Mouse (Mus musculus): ENCODE data around the gene Fa2h. TPM values are rescaled to one million over a fixed set of nuclear protein-coding genes. Genes with fewer than 3 reads are reported as not detected.
"Not testable (repeated sequence)": the region's sequence is repeated elsewhere in the genome, so short reads cannot be mapped to it uniquely, and the experiment has no call there.

Fa2h gene
- polyA plus RNA-seq, 1 experiment from 2014 or later = not detected

DNA sequence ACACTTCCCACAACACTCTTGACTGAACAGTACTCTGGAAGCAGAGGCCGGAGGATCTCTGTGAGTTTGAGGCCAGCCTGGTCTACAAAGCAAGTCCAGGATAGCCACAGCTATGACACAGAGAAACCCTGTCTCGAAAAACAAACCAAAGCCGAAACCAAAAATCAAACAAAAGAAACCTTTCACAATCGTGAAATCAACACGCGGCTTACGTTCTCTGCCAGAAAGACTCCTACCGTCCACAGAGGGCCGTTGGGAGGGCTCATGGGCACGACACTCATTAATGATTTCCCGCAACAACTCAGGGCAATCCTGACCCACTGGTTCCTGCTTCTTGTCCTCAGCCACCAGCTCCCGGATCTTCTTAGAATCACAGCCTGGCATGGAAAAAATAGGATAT lies 78.9 kb downstream of the Fa2h start:
- no peak overlapping the region for H3K9ac ChIP-seq (ENCODE audit: low read depth, low read length)
- DNase-seq (ENCODE audit: low spot score) (no peak), ATAC-seq (ENCODE audit: low FRiP score) (no peak)
- no peaks in the 10 kb centered on the region for H3K4me1 ChIP-seq (replicated peaks; ENCODE audit: control insufficient read depth, insufficient read depth, low read length)
- H3K9me3 ChIP-seq (ENCODE audit: control insufficient read depth, low read length) = no peaks in the 10 kb centered on the region
- no peak overlapping the region for H3K27ac ChIP-seq (ENCODE audit: low read depth, low read length)
- H3K36me3 ChIP-seq (ENCODE audit: control insufficient read depth, insufficient read depth, low read length) = no peaks in the 10 kb centered on the region
- no peak overlapping the region for H3K4me3 ChIP-seq (ENCODE audit: low read depth, low read length)
- H3K4me2 ChIP-seq (replicated peaks; ENCODE audit: low read depth, low read length) = no peak overlapping the region
- no peaks in the 10 kb centered on the region for H3K27me3 ChIP-seq (ENCODE audit: control insufficient read depth, insufficient read depth, low read length)
- WGBS = 85% methylated on average over 12 of the region's 12 CpGs

- H3K4me2 ChIP-seq (replicated peaks; ENCODE audit: low read depth, low read length); DNase-seq (ENCODE audit: low spot score); H3K36me3 ChIP-seq (ENCODE audit: control insufficient read depth, insufficient read depth, low read length); H3K27me3 ChIP-seq (ENCODE audit: control insufficient read depth, insufficient read depth, low read length); H3K27ac ChIP-seq (ENCODE audit: low read depth, low read length); H3K9ac ChIP-seq (ENCODE audit: low read depth, low read length); H3K4me3 ChIP-seq (ENCODE audit: low read depth, low read length); H3K9me3 ChIP-seq (ENCODE audit: control insufficient read depth, low read length); H3K4me1 ChIP-seq (replicated peaks; ENCODE audit: control insufficient read depth, insufficient read depth, low read length); ATAC-seq (ENCODE audit: low FRiP score): not testable (repeated sequence)
- WGBS = 94% methylated on average over 6 of the region's 6 CpGs
Observed at GRCm38 (mm10) chr8:111313961-111314360, 79.7 kb downstream of the Fa2h start.

GRCm38 (mm10) chr8:111312758-111313162 lies 80.9 kb downstream of the Fa2h start:
- H3K4me2 ChIP-seq (replicated peaks; ENCODE audit: low read depth, low read length) = no peak overlapping the region
- H3K9me3 ChIP-seq (ENCODE audit: control insufficient read depth, low read length) = no peaks in the 10 kb centered on the region
- no peak for ATAC-seq (ENCODE audit: low FRiP score)
- H3K4me1 ChIP-seq (replicated peaks; ENCODE audit: control insufficient read depth, insufficient read depth, low read length) = no peaks in the 10 kb centered on the region
- no peak overlapping the region for H3K27ac ChIP-seq (ENCODE audit: low read depth, low read length)
- DNase-seq (ENCODE audit: low spot score) = no peak
- no peaks in the 10 kb centered on the region for H3K27me3 ChIP-seq (ENCODE audit: control insufficient read depth, insufficient read depth, low read length)
- H3K4me3 ChIP-seq (ENCODE audit: low read depth, low read length) = no peak overlapping the region
- H3K36me3 ChIP-seq (ENCODE audit: control insufficient read depth, insufficient read depth, low read length) = no peaks in the 10 kb centered on the region
- 71% methylated on average over 3 of the region's 3 CpGs for WGBS
- H3K9ac ChIP-seq (ENCODE audit: low read depth, low read length) = no peak overlapping the region

DNA sequence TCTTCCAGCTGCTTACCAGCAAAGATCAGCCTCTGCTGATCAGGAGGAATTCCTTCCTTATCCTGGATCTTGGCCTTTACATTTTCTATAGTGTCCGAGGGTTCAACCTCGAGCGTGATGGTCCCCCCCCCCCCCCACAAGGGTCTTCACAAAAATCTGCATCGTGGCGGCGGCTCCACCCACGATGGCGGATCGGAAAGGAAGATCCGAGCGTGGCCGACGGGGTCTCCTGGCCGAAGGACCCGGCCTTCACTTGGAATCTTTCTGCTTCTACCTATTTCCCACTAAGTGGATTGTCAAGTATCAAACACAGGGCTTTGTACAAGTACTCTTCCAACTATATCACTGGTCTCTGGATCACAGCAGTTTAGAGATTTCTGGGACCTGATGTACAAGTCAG lies 83.6 kb downstream of the Fa2h start:
- H3K4me3 ChIP-seq (ENCODE audit: low read depth, low read length); H3K27ac ChIP-seq (ENCODE audit: low read depth, low read length); ATAC-seq (ENCODE audit: low FRiP score); H3K9me3 ChIP-seq (ENCODE audit: control insufficient read depth, low read length); H3K36me3 ChIP-seq (ENCODE audit: control insufficient read depth, insufficient read depth, low read length); H3K4me1 ChIP-seq (replicated peaks; ENCODE audit: control insufficient read depth, insufficient read depth, low read length); DNase-seq (ENCODE audit: low spot score); H3K9ac ChIP-seq (ENCODE audit: low read depth, low read length); H3K4me2 ChIP-seq (replicated peaks; ENCODE audit: low read depth, low read length); H3K27me3 ChIP-seq (ENCODE audit: control insufficient read depth, insufficient read depth, low read length): not testable (repeated sequence)
- WGBS = 92% methylated on average over 12 of the region's 15 CpGs

- no peak for ATAC-seq (ENCODE audit: low FRiP score)
- H3K27me3 ChIP-seq (ENCODE audit: control insufficient read depth, insufficient read depth, low read length) = no peaks in the 10 kb centered on the region
Observed at GRCm38 (mm10) chr8:111305031-111305730, 88.4 kb downstream of the Fa2h start.

DNA sequence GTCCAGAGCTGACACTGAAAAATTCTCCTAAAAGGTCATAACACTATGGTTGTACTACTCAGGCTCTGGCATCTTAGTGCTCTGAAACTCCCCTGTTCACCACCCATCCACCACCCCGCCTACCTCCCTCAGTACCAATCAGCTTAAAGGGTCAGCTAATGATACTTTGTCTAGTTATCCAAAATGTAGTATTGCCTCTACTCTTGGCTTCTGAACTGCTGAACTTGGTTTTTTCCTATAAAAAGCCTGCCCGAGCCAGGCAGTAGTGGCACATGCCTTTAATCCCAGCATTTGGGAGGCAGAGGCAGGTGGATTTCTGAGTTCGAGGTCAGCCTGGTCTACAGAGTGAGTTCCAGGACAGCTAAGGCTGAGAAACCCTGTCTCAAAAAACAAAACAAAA lies 89.3 kb downstream of the Fa2h start:
- WGBS = 88% methylated on average over 3 of the region's 3 CpGs

More at GRCm38 (mm10) chr8:111305031-111305730, 88.4 kb downstream of the Fa2h start:
- WGBS = 29% methylated on average over 5 of the region's 5 CpGs
- Histone ChIP-seq H3K36me3 (ENCODE audit: control insufficient read depth, insufficient read depth, low read length) (no peaks in the 10 kb centered on the region), H3K4me1 (replicated peaks; ENCODE audit: control insufficient read depth, insufficient read depth, low read length) (no peaks in the 10 kb centered on the region), H3K27ac (ENCODE audit: low read depth, low read length) (no peak overlapping the region), H3K9ac (ENCODE audit: low read depth, low read length) (no peak overlapping the region), H3K4me2 (replicated peaks; ENCODE audit: low read depth, low read length) (no peak overlapping the region), H3K9me3 (ENCODE audit: control insufficient read depth, low read length) (no peaks in the 10 kb centered on the region), H3K4me3 (ENCODE audit: low read depth, low read length) (no peak overlapping the region)
- no peak for DNase-seq (ENCODE audit: low spot score)

DNA sequence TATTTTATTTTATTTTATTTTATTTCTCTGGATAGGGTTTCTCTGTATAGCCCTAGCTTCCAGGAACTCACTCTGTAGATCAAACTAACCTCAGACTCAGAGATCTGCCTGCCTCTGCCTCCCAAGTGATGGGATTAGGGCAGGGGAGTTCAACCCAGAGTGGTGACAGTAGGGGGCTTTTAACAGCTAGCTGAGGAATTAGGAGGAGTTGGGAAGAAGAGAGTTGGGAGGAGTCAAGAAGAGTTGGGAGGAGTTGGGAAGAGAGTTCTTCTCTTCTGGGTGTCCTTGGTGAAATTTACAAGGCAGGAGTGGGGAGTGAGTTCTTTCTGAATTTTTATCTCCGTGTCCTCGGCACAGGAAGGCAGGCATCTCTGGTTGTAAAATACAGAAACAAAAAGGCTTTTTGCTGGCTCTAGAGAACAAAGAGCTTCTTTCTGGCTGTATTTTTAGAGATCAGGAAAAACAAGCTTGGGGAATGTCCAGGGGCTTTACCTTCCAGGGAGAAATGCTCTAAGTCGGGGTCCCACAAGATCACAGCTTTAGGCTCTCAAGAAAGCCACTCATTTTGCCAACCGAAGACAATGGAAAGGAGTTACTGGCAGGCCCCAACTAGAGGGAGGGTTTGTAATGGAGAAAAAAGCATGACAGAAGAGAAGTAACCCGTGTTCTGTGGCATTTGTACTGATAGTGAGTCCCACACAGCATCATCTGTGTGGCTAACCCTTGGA lies 90.4 kb downstream of the Fa2h start:
- ATAC-seq (ENCODE audit: low FRiP score); H3K9me3 ChIP-seq (ENCODE audit: control insufficient read depth, low read length); H3K27me3 ChIP-seq (ENCODE audit: control insufficient read depth, insufficient read depth, low read length); H3K4me3 ChIP-seq (ENCODE audit: low read depth, low read length); H3K27ac ChIP-seq (ENCODE audit: low read depth, low read length); H3K9ac ChIP-seq (ENCODE audit: low read depth, low read length); H3K4me1 ChIP-seq (replicated peaks; ENCODE audit: control insufficient read depth, insufficient read depth, low read length); DNase-seq (ENCODE audit: low spot score); H3K36me3 ChIP-seq (ENCODE audit: control insufficient read depth, insufficient read depth, low read length); H3K4me2 ChIP-seq (replicated peaks; ENCODE audit: low read depth, low read length): not testable (repeated sequence)
- WGBS = 85% methylated on average over 5 of the region's 5 CpGs

More for the DNA sequence above, 89.3 kb downstream of the Fa2h start:
- H3K4me1 ChIP-seq (replicated peaks; ENCODE audit: control insufficient read depth, insufficient read depth, low read length) = no peaks in the 10 kb centered on the region
- no peaks in the 10 kb centered on the region for H3K27me3 ChIP-seq (ENCODE audit: control insufficient read depth, insufficient read depth, low read length)
- DNase-seq (ENCODE audit: low spot score) = no peak
- no peak overlapping the region for H3K9ac ChIP-seq (ENCODE audit: low read depth, low read length)
- no peak overlapping the region for H3K27ac ChIP-seq (ENCODE audit: low read depth, low read length)
- no peak overlapping the region for H3K4me2 ChIP-seq (replicated peaks; ENCODE audit: low read depth, low read length)
- no peak overlapping the region for H3K4me3 ChIP-seq (ENCODE audit: low read depth, low read length)
- no peaks in the 10 kb centered on the region for H3K9me3 ChIP-seq (ENCODE audit: control insufficient read depth, low read length)
- no peaks in the 10 kb centered on the region for H3K36me3 ChIP-seq (ENCODE audit: control insufficient read depth, insufficient read depth, low read length)
- ATAC-seq (ENCODE audit: low FRiP score) = no peak

- H3K4me2 ChIP-seq (replicated peaks; ENCODE audit: low read depth, low read length) = 0 out of 2 replicates have a peak overlapping the region, but pooled peaks have one; percentile 20
- H3K9me3 ChIP-seq (ENCODE audit: control insufficient read depth, low read length) = no peaks in the 10 kb centered on the region
- DNase-seq (ENCODE audit: low spot score) (no peak), ATAC-seq (ENCODE audit: low FRiP score) (no peak)
- peaks cover 3% of the 10 kb centered on the region; the same call in 1 of the 2 replicates for H3K4me1 ChIP-seq (replicated peaks; ENCODE audit: control insufficient read depth, insufficient read depth, low read length)
- H3K36me3 ChIP-seq (ENCODE audit: control insufficient read depth, insufficient read depth, low read length) = peaks cover 3% of the 10 kb centered on the region; the same call in 1 of the 2 replicates
- 0 out of 2 replicates have a peak overlapping the region, but pooled peaks have one; percentile 39 for H3K27ac ChIP-seq (ENCODE audit: low read depth, low read length)
- H3K27me3 ChIP-seq (ENCODE audit: control insufficient read depth, insufficient read depth, low read length) = no peaks in the 10 kb centered on the region
- no peak overlapping the region for H3K9ac ChIP-seq (ENCODE audit: low read depth, low read length)
- H3K4me3 ChIP-seq (ENCODE audit: low read depth, low read length) = 0 out of 2 replicates have a peak overlapping the region, but pooled peaks have one; percentile 8
- 63% methylated on average over 11 of the region's 11 CpGs for WGBS
Observed at GRCm38 (mm10) chr8:111300597-111301546, 92.8 kb downstream of the Fa2h start.
